In genomic region chr13:108766020-108766727, GRCm38 (mm10) we compare ENCODE assay signal across 18 mouse cellular contexts.
DNase-seq lines count a peak whose midpoint lies in the region; ATAC-seq lines count a peak whose summit lies in the region.
"Had no signal": no experiment of that assay in that cellular context is flagged by ENCODE, and none has a peak within 500 bp of the region (broad histone marks: within the 10 kb centered on the region; RNA-seq: fewer than 3 reads in every experiment).

No protein-coding gene starts in this region.

- H3K27me3 ChIP-seq in liver, embryonic 11.5 days (replicated peaks; ENCODE audit: control insufficient read depth, insufficient read depth, low read length) = no peaks in the 10 kb centered on the region
- no peaks in the 10 kb centered on the region for H3K27me3 ChIP-seq in lung, embryonic 15.5 days
- H3K27me3 ChIP-seq: forebrain, embryonic 12.5 days; heart, embryonic 12.5 days; limb, embryonic 13.5 days; neural tube, embryonic 13.5 days had no signal

- no peak overlapping the region for H3K27ac ChIP-seq in liver, embryonic 11.5 days (ENCODE audit: low read depth, low read length)
- H3K27ac ChIP-seq in lung, embryonic 15.5 days = no peak overlapping the region
- H3K27ac ChIP-seq: forebrain, embryonic 12.5 days; limb, embryonic 13.5 days; neural tube, embryonic 13.5 days had no signal

- no peak overlapping the region for H3K4me3 ChIP-seq in liver, embryonic 11.5 days (ENCODE audit: low read depth, low read length)
- H3K4me3 ChIP-seq in lung, embryonic 15.5 days = no peak overlapping the region
- H3K4me3 ChIP-seq: forebrain, embryonic 12.5 days; heart, embryonic 12.5 days; limb, embryonic 13.5 days; neural tube, embryonic 13.5 days had no signal

- peak; percentile 4 for DNase-seq in liver
- no peak for DNase-seq in liver, embryonic 11.5 days (ENCODE audit: low spot score)
- DNase-seq in brain, adult 2 months (ENCODE audit: low read depth, low spot score) = peak; percentile 43
- no peak for DNase-seq in urinary bladder, adult 2 months (ENCODE audit: low spot score)
- no peak for DNase-seq in heart, postnatal 25 days (ENCODE audit: low spot score)
- DNase-seq: adrenal gland, postnatal 36 days; cerebellum, adult 18-20 months; heart, postnatal 4 days; kidney, adult 8-10 months; kidney, postnatal 36 days; thymus, adult 18-20 months had no signal

- H3K9ac ChIP-seq in liver, embryonic 11.5 days (ENCODE audit: low read depth, low read length) = no peak overlapping the region
- H3K9ac ChIP-seq in lung, embryonic 15.5 days = no peak overlapping the region
- H3K9ac ChIP-seq: forebrain, embryonic 12.5 days; heart, embryonic 12.5 days; limb, embryonic 13.5 days; neural tube, embryonic 13.5 days had no signal

- WGBS in liver, embryonic 11.5 days = 67% methylated on average over 11 of the region's 11 CpGs
- 51% methylated on average over 11 of the region's 11 CpGs for WGBS in lung, embryonic 15.5 days

- H3K4me2 ChIP-seq in liver, embryonic 11.5 days = no peak overlapping the region
- H3K4me2 ChIP-seq in lung, embryonic 15.5 days = peak overlapping the region; percentile 27; the same call in 1 of the 2 replicates
- H3K4me2 ChIP-seq: forebrain, embryonic 12.5 days; heart, embryonic 12.5 days; limb, embryonic 13.5 days; neural tube, embryonic 13.5 days had no signal

- no peaks in the 10 kb centered on the region for H3K36me3 ChIP-seq in liver, embryonic 11.5 days (ENCODE audit: control insufficient read depth, insufficient read depth, low read length)
- no peaks in the 10 kb centered on the region for H3K36me3 ChIP-seq in lung, embryonic 15.5 days
- H3K36me3 ChIP-seq: forebrain, embryonic 12.5 days; heart, embryonic 12.5 days; limb, embryonic 13.5 days; neural tube, embryonic 13.5 days had no signal

- no peak for ATAC-seq in liver, embryonic 11.5 days (replicated peaks; ENCODE audit: low FRiP score)
- peak; percentile 64; the same call in 1 of the 2 replicates for ATAC-seq in lung, embryonic 15.5 days (ENCODE audit: borderline replicate concordance, extremely low read depth, low FRiP score, low TSS enrichment)
- peak; percentile 99 for ATAC-seq in megakaryocyte progenitor cell, adult 5-6 weeks (replicated peaks; ENCODE audit: poor library complexity)
- ATAC-seq: activated CD4-positive, CD25-positive, alpha-beta regulatory T cell, adult 4 months had no signal

- intact Hi-C loops in heart, postnatal 25 days (cut with DNase I) = no loop called here

- H3K4me1 ChIP-seq in liver, embryonic 11.5 days (replicated peaks; ENCODE audit: control insufficient read depth, insufficient read depth, low read length) = no peaks in the 10 kb centered on the region
- H3K4me1 ChIP-seq in lung, embryonic 15.5 days = peaks cover 5% of the 10 kb centered on the region; the same call in 1 of the 2 replicates
- H3K4me1 ChIP-seq: forebrain, embryonic 12.5 days; heart, embryonic 12.5 days; limb, embryonic 13.5 days had no signal

- no peaks in the 10 kb centered on the region for H3K9me3 ChIP-seq in liver, embryonic 11.5 days (ENCODE audit: control insufficient read depth, low read length)
- no peaks in the 10 kb centered on the region for H3K9me3 ChIP-seq in lung, embryonic 15.5 days
- H3K9me3 ChIP-seq: forebrain, embryonic 12.5 days; heart, embryonic 12.5 days; limb, embryonic 13.5 days; neural tube, embryonic 13.5 days had no signal

Comparison
In these comparisons a context has a peak if more than half of its experiments do, and no peak if none do; other contexts are left out.
1. DNase-seq: peak in liver (single experiment) and brain, adult 2 months (single experiment); none in liver, embryonic 11.5 days (single experiment), urinary bladder, adult 2 months (single experiment) and heart, postnatal 25 days (single experiment).